Mouse (Mus musculus) left cerebral cortex, adult 8-10 months (tissue): ENCODE data around the gene Slc6a21. TPM values are rescaled to one million over a fixed set of nuclear protein-coding genes. Genes with fewer than 3 reads are reported as not detected.

Source experiments
- DNase-seq, 2 experiments: peaks; one replicate each; pipeline ENCODE4 v3.0.0; 2022; ENCODE audit warnings: low spot score in 2 of 2
- total RNA-seq, 4 experiments: library from RNA; stranded (reverse); gene quantifications; 2 replicates each; pipeline ENCODE4 v1.2.4; 2022

The Slc6a21 gene
- total RNA-seq, 4 experiments from 2014 or later: 0.19 to 0.55 (median 0.34) TPM; not detected in 1

GRCm38 (mm10) chr7:45313495-45313894 lies 36.2 kb downstream of the Slc6a21 start:
- DNase-seq: no peak

- no peak for DNase-seq
Observed at GRCm38 (mm10) chr7:45315182-45315701, 37.9 kb downstream of the Slc6a21 start.

GRCm38 (mm10) chr7:45316536-45316935 lies 39.2 kb downstream of the Slc6a21 start:
- DNase-seq: no peak

- DNase-seq: no peak
Observed at GRCm38 (mm10) chr7:45322245-45322644, 44.9 kb downstream of the Slc6a21 start.

GRCm38 (mm10) chr7:45323069-45323468 lies 45.8 kb downstream of the Slc6a21 start:
- DNase-seq: no peak

GRCm38 (mm10) chr7:45325800-45326199 lies 48.5 kb downstream of the Slc6a21 start:
- no peak for DNase-seq

- DNase-seq: no peak
Observed at GRCm38 (mm10) chr7:45328841-45329475, 51.6 kb downstream of the Slc6a21 start.

- no peak for DNase-seq
Observed at GRCm38 (mm10) chr7:45331502-45331901, 54.2 kb downstream of the Slc6a21 start.

GRCm38 (mm10) chr7:45332685-45333425 lies 55.5 kb downstream of the Slc6a21 start:
- DNase-seq: peak in 1 of 2 experiments; percentile 21

GRCm38 (mm10) chr7:45333431-45333982 lies 56.2 kb downstream of the Slc6a21 start, which contains the start of gene Trpm4:
TSS of gene Trpm4 (minus strand) at chr7:45333780.
- DNase-seq: peak; percentile 43 to 56

GRCm38 (mm10) chr7:45334605-45335004 lies 57.3 kb downstream of the Slc6a21 start:
- DNase-seq: no peak

- no peak for DNase-seq
Observed at GRCm38 (mm10) chr7:45335056-45335455, 57.7 kb downstream of the Slc6a21 start, which contains the start of gene Hrc. TSS of gene Hrc (plus strand) at chr7:45335290.

GRCm38 (mm10) chr7:45336319-45336718 lies 59.0 kb downstream of the Slc6a21 start:
- no peak for DNase-seq

GRCm38 (mm10) chr7:45337469-45337868 lies 60.2 kb downstream of the Slc6a21 start:
- no peak for DNase-seq

GRCm38 (mm10) chr7:45338161-45338911 lies 61.0 kb downstream of the Slc6a21 start:
- peak; percentile 17 to 72 for DNase-seq

Other genes starting within 250 kb of the Slc6a21 start
- gene Prr12, start 224.6 kb upstream of the Slc6a21 start, total RNA-seq: 10 to 100 TPM; 68.5 to 73.4 (median 71.5) TPM
- 10 to 100 TPM; 50.2 to 61.0 (median 57.9) TPM for gene Nosip, start 215.1 kb upstream of the Slc6a21 start, total RNA-seq
- gene Prrg2, start 214.8 kb upstream of the Slc6a21 start, total RNA-seq: 10 to 100 TPM in 1 of 4 experiments, 1 to 10 TPM in 3; 6.7 to 11.5 (median 8.2) TPM
- 1 to 10 TPM; 5.7 to 8.3 (median 5.9) TPM for gene Rcn3, start 185.3 kb upstream of the Slc6a21 start, total RNA-seq
- 10 to 100 TPM; 18.6 to 21.9 (median 19.9) TPM for gene Fcgrt, start 173.7 kb upstream of the Slc6a21 start, total RNA-seq
- 100 to 1,000 TPM; 467 to 554 (median 521) TPM for gene Rps11, start 153.1 kb upstream of the Slc6a21 start, total RNA-seq
- 100 to 1,000 TPM; 804 to 903 (median 864) TPM for gene Rpl13a, start 148.8 kb upstream of the Slc6a21 start, total RNA-seq
- gene Gm45713, start 141.3 kb upstream of the Slc6a21 start, total RNA-seq: not detected
- 1 to 10 TPM; 6.5 to 8.2 (median 7.5) TPM for gene Flt3l, start 141.1 kb upstream of the Slc6a21 start, total RNA-seq
- 10 to 100 TPM; 41.4 to 49.3 (median 45.2) TPM for gene Pih1d1, start 123.2 kb upstream of the Slc6a21 start, total RNA-seq
- gene Aldh16a1, start 122.9 kb upstream of the Slc6a21 start, total RNA-seq: 10 to 100 TPM; 17.9 to 20.9 (median 19.8) TPM
- 1,000 to 10,000 TPM; 1,001 to 1,087 (median 1,026) TPM for gene Slc17a7, start 113.6 kb upstream of the Slc6a21 start, total RNA-seq
- under 1 TPM in 1 of 4 experiments, not detected in 3; 0.34 TPM for gene Gfy, start 97.9 kb upstream of the Slc6a21 start, total RNA-seq
- gene Pth2, start 96.5 kb upstream of the Slc6a21 start, total RNA-seq: under 1 TPM in 1 of 4 experiments, not detected in 3; 0.80 TPM
- gene Ccdc155, start 72.6 kb upstream of the Slc6a21 start, total RNA-seq: 1 to 10 TPM; 4.3 to 6.4 (median 5.4) TPM
- 10 to 100 TPM; 23.1 to 31.5 (median 26.8) TPM for gene Dkkl1, start 65.4 kb upstream of the Slc6a21 start, total RNA-seq
- 1 to 10 TPM; 2.0 to 5.1 (median 3.0) TPM for gene Tead2, start 61.8 kb upstream of the Slc6a21 start, total RNA-seq
- 10 to 100 TPM in 2 of 4 experiments, 1 to 10 TPM in 2; 5.0 to 18.9 (median 11.9) TPM for gene Cd37, start 38.4 kb upstream of the Slc6a21 start, total RNA-seq
- gene Slc6a16, start 36.4 kb upstream of the Slc6a21 start, total RNA-seq: 1 to 10 TPM; 1.6 to 2.6 (median 2.1) TPM
- gene Trpm4, start 56.3 kb downstream of the Slc6a21 start, total RNA-seq: 10 to 100 TPM; 23.9 to 27.8 (median 25.1) TPM
- 1 to 10 TPM in 1 of 4 experiments, under 1 TPM in 3; 0.26 to 1.1 (median 0.78) TPM for gene Hrc, start 57.8 kb downstream of the Slc6a21 start, total RNA-seq
- gene Ppfia3, start 89.5 kb downstream of the Slc6a21 start, total RNA-seq: 100 to 1,000 TPM; 137 to 162 (median 150) TPM
- 100 to 1,000 TPM; 139 to 172 (median 159) TPM for gene Lin7b, start 93.1 kb downstream of the Slc6a21 start, total RNA-seq
- 100 to 1,000 TPM; 295 to 398 (median 356) TPM for gene Snrnp70, start 118.2 kb downstream of the Slc6a21 start, total RNA-seq
- gene Kcna7, start 128.1 kb downstream of the Slc6a21 start, total RNA-seq: under 1 TPM in 1 of 4 experiments, not detected in 3; 0.14 TPM
- under 1 TPM in 2 of 4 experiments, not detected in 2; 0.36 to 0.39 TPM for gene Ntf5, start 136.2 kb downstream of the Slc6a21 start, total RNA-seq
- not detected for gene Lhb, start 143.3 kb downstream of the Slc6a21 start, total RNA-seq
- 10 to 100 TPM; 14.7 to 16.4 (median 15.1) TPM for gene Gys1, start 157.3 kb downstream of the Slc6a21 start, total RNA-seq
- gene Ruvbl2, start 160.6 kb downstream of the Slc6a21 start, total RNA-seq: 10 to 100 TPM; 30.0 to 37.5 (median 32.0) TPM
- 100 to 1,000 TPM; 206 to 283 (median 229) TPM for gene Ftl1, start 182.4 kb downstream of the Slc6a21 start, total RNA-seq
- 10 to 100 TPM; 57.8 to 78.7 (median 67.0) TPM for gene Bax, start 189.4 kb downstream of the Slc6a21 start, total RNA-seq
- gene Tulp2, start 204.4 kb downstream of the Slc6a21 start, total RNA-seq: not detected
- gene Gm45808, start 209.3 kb downstream of the Slc6a21 start, total RNA-seq: 1 to 10 TPM in 3 of 4 experiments, not detected in 1; 1.9 to 3.2 (median 2.9) TPM
- gene Dhdh, start 211.3 kb downstream of the Slc6a21 start, total RNA-seq: 1 to 10 TPM; 5.9 to 7.0 (median 6.3) TPM
- 100 to 1,000 TPM in 3 of 4 experiments, 10 to 100 TPM in 1; 97.8 to 121 (median 110) TPM for gene Nucb1, start 232.9 kb downstream of the Slc6a21 start, total RNA-seq
- 10 to 100 TPM; 16.0 to 27.0 (median 22.4) TPM for gene Ppp1r15a, start 248.8 kb downstream of the Slc6a21 start, total RNA-seq
- 1 to 10 TPM; 3.0 to 5.1 (median 4.0) TPM for gene Plekha4, start 248.8 kb downstream of the Slc6a21 start, total RNA-seq